In the genomic region with DNA sequence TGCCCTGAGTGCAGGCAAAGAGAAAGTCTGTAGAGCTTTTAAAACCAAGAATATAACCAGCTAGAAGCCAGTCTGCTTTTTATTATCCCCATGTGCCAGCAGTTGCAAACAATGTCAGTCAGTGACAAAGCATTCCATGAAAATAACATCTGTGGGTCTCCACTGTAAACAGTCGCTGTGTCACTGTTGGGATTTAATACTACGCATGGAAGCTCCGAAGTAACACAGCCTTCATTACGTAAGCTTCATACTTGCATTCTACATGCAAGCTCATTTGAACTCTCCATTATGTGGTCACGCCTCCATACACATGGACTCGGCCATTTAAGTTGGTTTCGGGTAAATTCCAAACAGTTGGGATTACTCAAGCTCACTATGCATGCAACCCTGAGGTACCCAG, we compare ENCODE assay signal across 16 mouse cellular contexts.
"Had no signal": no experiment of that assay in that cellular context is flagged by ENCODE, and none has a peak within 500 bp of the region (broad histone marks: within the 10 kb centered on the region; RNA-seq: fewer than 3 reads in every experiment).

No protein-coding gene starts in this region.

- H3K9ac ChIP-seq: liver, embryonic 13.5 days; midbrain, embryonic 13.5 days; neural tube, embryonic 12.5 days; stomach, embryonic 15.5 days had no signal

- H3K36me3 ChIP-seq: liver, embryonic 13.5 days; midbrain, embryonic 13.5 days; neural tube, embryonic 12.5 days; stomach, embryonic 15.5 days had no signal

- H3K4me3 ChIP-seq: layer of hippocampus, adult 2 months; liver, embryonic 13.5 days; midbrain, embryonic 13.5 days; neural tube, embryonic 12.5 days; stomach, embryonic 15.5 days had no signal

- H3K27ac ChIP-seq: kidney, postnatal 0 days; layer of hippocampus, adult 2 months; liver, embryonic 13.5 days; macrophage; midbrain, embryonic 13.5 days; neural tube, embryonic 12.5 days; stomach, embryonic 15.5 days had no signal

- H3K4me2 ChIP-seq: liver, embryonic 13.5 days; midbrain, embryonic 13.5 days; neural tube, embryonic 12.5 days; stomach, embryonic 15.5 days had no signal

- DNase-seq: kidney, adult 2 months; kidney, postnatal 25 days; layer of hippocampus, adult 9-11 months; liver, embryonic 13.5 days; lung, adult 2 months; retina, postnatal 1 day; right cerebral cortex, postnatal 25 days; spleen, adult 18-20 months; thymus, postnatal 25 days had no signal

- H3K9me3 ChIP-seq: liver, embryonic 13.5 days; midbrain, embryonic 13.5 days; neural tube, embryonic 12.5 days; stomach, embryonic 15.5 days had no signal

- ATAC-seq: intestine, postnatal 0 days; midbrain, embryonic 13.5 days had no signal

- H3K4me1 ChIP-seq: midbrain, embryonic 13.5 days; neural tube, embryonic 12.5 days; stomach, embryonic 15.5 days had no signal

- H3K27me3 ChIP-seq: midbrain, embryonic 13.5 days; neural tube, embryonic 12.5 days; stomach, embryonic 15.5 days had no signal
